28 mouse cellular contexts compared by ENCODE assay signal in genomic region chr16:12932959-12933358, GRCm38 (mm10).
"Had no signal": no experiment of that assay in that cellular context is flagged by ENCODE, and none has a peak within 500 bp of the region (broad histone marks: within the 10 kb centered on the region; RNA-seq: fewer than 3 reads in every experiment).

No protein-coding gene starts in this region.

- H3K4me3 ChIP-seq: embryonic facial prominence, embryonic 10.5 days; embryonic facial prominence, embryonic 12.5 days; embryonic facial prominence, embryonic 13.5 days; embryonic facial prominence, embryonic 15.5 days; erythroblast, embryonic 14.5 days; forebrain, embryonic 10.5 days; forebrain, embryonic 12.5 days; forebrain, embryonic 13.5 days; forebrain, embryonic 15.5 days; gastrocnemius, adult 2 months; heart, adult 2 months had no signal

- H3K4me1 ChIP-seq: embryonic facial prominence, embryonic 10.5 days; embryonic facial prominence, embryonic 12.5 days; embryonic facial prominence, embryonic 13.5 days; embryonic facial prominence, embryonic 15.5 days; forebrain, embryonic 10.5 days; forebrain, embryonic 12.5 days; forebrain, embryonic 13.5 days; forebrain, embryonic 15.5 days had no signal

- H3K9me3 ChIP-seq: embryonic facial prominence, embryonic 10.5 days; embryonic facial prominence, embryonic 12.5 days; embryonic facial prominence, embryonic 13.5 days; embryonic facial prominence, embryonic 15.5 days; forebrain, embryonic 10.5 days; forebrain, embryonic 12.5 days; forebrain, embryonic 13.5 days; forebrain, embryonic 15.5 days had no signal

- DNase-seq: cerebellum, adult 2 months; cerebellum, adult 8-10 months; cerebellum, adult 9-10 months; cerebellum, adult 9-11 months; cerebellum, postnatal 10 days; cerebellum, postnatal 14 days; cerebellum, postnatal 25 days; cerebellum, postnatal 36 days; embryo, embryonic 11 days; forebrain, postnatal 0 days; gastrocnemius, adult 2 months; gastrocnemius, postnatal 10 days; gastrocnemius, postnatal 14 days; gastrocnemius, postnatal 25 days; gastrocnemius, postnatal 36 days; heart, adult 18-20 months; heart, adult 2 months had no signal

- H3K4me2 ChIP-seq: embryonic facial prominence, embryonic 12.5 days; embryonic facial prominence, embryonic 13.5 days; embryonic facial prominence, embryonic 15.5 days; forebrain, embryonic 12.5 days; forebrain, embryonic 13.5 days; forebrain, embryonic 15.5 days had no signal

- H3K27ac ChIP-seq: embryonic facial prominence, embryonic 10.5 days; embryonic facial prominence, embryonic 12.5 days; embryonic facial prominence, embryonic 13.5 days; embryonic facial prominence, embryonic 15.5 days; forebrain, embryonic 10.5 days; forebrain, embryonic 12.5 days; forebrain, embryonic 13.5 days; forebrain, embryonic 15.5 days; gastrocnemius, adult 2 months; heart, adult 2 months had no signal

- H3K27me3 ChIP-seq: embryonic facial prominence, embryonic 12.5 days; embryonic facial prominence, embryonic 13.5 days; embryonic facial prominence, embryonic 15.5 days; forebrain, embryonic 12.5 days; forebrain, embryonic 13.5 days; forebrain, embryonic 15.5 days had no signal

- H3K9ac ChIP-seq: embryonic facial prominence, embryonic 12.5 days; embryonic facial prominence, embryonic 13.5 days; embryonic facial prominence, embryonic 15.5 days; forebrain, embryonic 12.5 days; forebrain, embryonic 13.5 days; forebrain, embryonic 15.5 days; forebrain, postnatal 0 days had no signal

- H3K36me3 ChIP-seq: embryonic facial prominence, embryonic 10.5 days; embryonic facial prominence, embryonic 12.5 days; embryonic facial prominence, embryonic 13.5 days; embryonic facial prominence, embryonic 15.5 days; forebrain, embryonic 10.5 days; forebrain, embryonic 12.5 days; forebrain, embryonic 15.5 days had no signal

- ATAC-seq: forebrain, embryonic 13.5 days; forebrain, embryonic 14.5 days; forebrain, embryonic 15.5 days; forebrain, embryonic 16.5 days; forebrain, postnatal 0 days had no signal
